Mouse (Mus musculus) stomach, embryonic 16.5 days (tissue): ENCODE measurements around the gene Olfr690. TPM values are rescaled to one million over a fixed set of nuclear protein-coding genes. Genes with fewer than 3 reads are reported as not detected.
"Not testable (repeated sequence)": the region's sequence is repeated elsewhere in the genome, so short reads cannot be mapped to it uniquely, and the experiment has no call there.

Experiments used
- ATAC-seq: fragments of 200-750 bp; cut with Nextera tagmentation; 2 replicates; pipeline ENCODE4 v1.8.0; 2017; ENCODE audit warnings: moderate number of reproducible peaks, moderate TSS enrichment; ENCODE audit not compliant: insufficient read depth, low FRiP score
- H3K27ac ChIP-seq: fragments of 300-500 bp; sonication (generic); 2 replicates; pipeline ENCODE4 v1.5.1; 2014; ENCODE audit warnings: low read length
- H3K27me3 ChIP-seq: fragments of 300-500 bp; sonication (generic); 2 replicates; pipeline ENCODE4 v1.6.1; 2014; ENCODE audit warnings: low read length, control low read depth, mixed read lengths; ENCODE audit not compliant: control insufficient read depth, insufficient read depth
- H3K36me3 ChIP-seq: fragments of 300-500 bp; sonication (generic); 2 replicates; pipeline ENCODE4 v1.6.1; 2014; ENCODE audit warnings: low read length; ENCODE audit not compliant: control insufficient read depth, insufficient read depth
- H3K4me1 ChIP-seq: fragments of 300-500 bp; sonication (generic); 2 replicates; pipeline ENCODE4 v1.6.1; 2014; ENCODE audit warnings: low read length, control low read depth, mixed read lengths; ENCODE audit not compliant: control insufficient read depth, insufficient read depth
- H3K4me2 ChIP-seq: fragments of 300-500 bp; sonication (generic); 2 replicates; pipeline ENCODE4 v1.6.1; 2014; ENCODE audit warnings: low read depth, low read length, mixed read lengths
- H3K4me3 ChIP-seq: fragments of 300-500 bp; sonication (generic); replicated peaks from 2 replicates; pipeline ENCODE4 v1.5.1; 2014; ENCODE audit warnings: mild to moderate bottlenecking, low read length
- H3K9ac ChIP-seq: fragments of 300-500 bp; sonication (generic); 2 replicates; pipeline ENCODE4 v1.6.1; 2014; ENCODE audit warnings: low read length
- H3K9me3 ChIP-seq: fragments of 300-500 bp; sonication (generic); replicated peaks from 2 replicates; pipeline ENCODE4 v1.6.1; 2016; ENCODE audit warnings: low read length, control low read depth; ENCODE audit not compliant: control insufficient read depth
- WGBS: fragments of 180-500 bp; shearing (Covaris S2); extraction: QIAGEN DNeasy Blood & Tissue Kit; methylation state at CpG from one replicate; pipeline ENCODE4 v1.1.7; 2014; 5-methylcytosine and 5-hydroxymethylcytosine counted together
- polyA plus RNA-seq: library from polyadenylated mRNA; unstranded; fragments of >200 nt; fragmentation: Nextera tagmentation; extraction: Ambion mirVana; gene quantifications from 2 replicates; pipeline ENCODE4 v1.2.1, GENCODE M21; 2015

The Olfr690 gene
- polyA plus RNA-seq, 1 experiment from 2014 or later = not detected

DNA sequence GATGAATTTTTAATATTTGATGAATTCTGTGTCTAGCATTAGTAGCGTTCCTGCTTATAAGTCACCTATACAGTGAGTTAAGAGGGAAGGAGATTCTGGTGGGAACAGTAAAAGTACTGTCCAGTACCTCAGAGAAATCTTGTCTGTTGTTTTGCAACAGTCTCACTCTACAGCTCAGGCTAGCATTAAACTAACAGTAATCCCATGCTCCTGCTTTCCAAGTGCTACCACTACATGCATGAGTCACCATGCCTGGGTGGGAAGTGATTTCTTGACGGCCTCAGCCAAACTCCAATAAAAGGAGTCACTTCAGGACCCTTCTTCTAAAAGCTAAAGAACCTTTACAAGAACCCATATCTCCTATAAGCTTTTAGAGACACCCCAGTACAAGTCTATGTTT, 27.8 kb upstream of the Olfr690 start:
- H3K4me3 ChIP-seq = no peak overlapping the region
- H3K27me3 ChIP-seq = no peaks in the 10 kb centered on the region
- H3K36me3 ChIP-seq = no peaks in the 10 kb centered on the region
- H3K4me2 ChIP-seq = no peak overlapping the region
- H3K9ac ChIP-seq = no peak overlapping the region
- 89% methylated on average over 2 of the region's 2 CpGs for WGBS
- no peaks in the 10 kb centered on the region for H3K4me1 ChIP-seq
- no peaks in the 10 kb centered on the region for H3K9me3 ChIP-seq
- no peak overlapping the region for H3K27ac ChIP-seq
- no peak for ATAC-seq

DNA sequence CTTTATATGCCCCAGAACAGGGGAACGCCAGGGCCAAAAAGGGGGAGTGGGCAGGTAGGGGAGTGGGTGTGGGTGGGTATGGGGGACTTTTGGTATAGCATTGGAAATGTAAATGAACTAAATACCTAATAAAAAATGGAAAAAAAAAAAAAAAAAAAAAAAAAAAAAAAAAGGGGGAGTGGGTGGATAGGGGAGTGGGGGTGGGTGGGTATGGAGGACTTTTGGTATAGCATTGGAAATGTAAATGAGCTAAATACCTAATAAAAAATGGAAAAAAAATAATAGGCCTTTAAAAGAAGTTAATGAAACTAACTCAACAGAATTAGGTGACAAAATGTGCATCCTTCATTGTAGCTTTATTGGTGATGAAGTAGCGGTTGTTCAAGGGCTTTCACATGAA, 22.6 kb upstream of the Olfr690 start:
- not testable (repeated sequence) for H3K36me3 ChIP-seq, H3K4me2 ChIP-seq, ATAC-seq, H3K4me1 ChIP-seq, H3K9me3 ChIP-seq, H3K9ac ChIP-seq, H3K27me3 ChIP-seq, H3K27ac ChIP-seq, H3K4me3 ChIP-seq
- 94% methylated on average over 1 of the region's 2 CpGs for WGBS

DNA sequence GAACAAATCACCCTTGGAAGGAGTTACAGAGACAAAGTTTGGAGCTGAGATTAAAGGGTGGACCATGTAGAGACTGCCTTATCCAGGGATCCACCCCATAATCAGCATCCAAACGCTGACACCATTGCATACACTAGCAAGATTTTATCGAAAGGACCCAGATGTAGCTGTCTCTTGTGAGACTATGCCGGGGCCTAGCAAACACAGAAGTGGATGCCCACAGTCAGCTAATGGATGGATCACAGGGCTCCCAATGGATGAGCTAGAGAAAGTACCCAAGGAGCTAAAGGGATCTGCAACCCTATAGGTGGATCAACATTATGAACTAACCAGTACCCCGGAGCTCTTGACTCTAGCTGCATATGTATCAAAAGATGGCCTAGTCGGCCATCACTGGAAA, 22.2 kb upstream of the Olfr690 start:
- not testable (repeated sequence) for H3K9me3 ChIP-seq, H3K4me2 ChIP-seq, H3K27me3 ChIP-seq, H3K4me3 ChIP-seq, H3K9ac ChIP-seq, ATAC-seq, H3K27ac ChIP-seq, H3K4me1 ChIP-seq, H3K36me3 ChIP-seq
- no CpG with 5 or more reads among the region's 5 CpGs for WGBS

DNA sequence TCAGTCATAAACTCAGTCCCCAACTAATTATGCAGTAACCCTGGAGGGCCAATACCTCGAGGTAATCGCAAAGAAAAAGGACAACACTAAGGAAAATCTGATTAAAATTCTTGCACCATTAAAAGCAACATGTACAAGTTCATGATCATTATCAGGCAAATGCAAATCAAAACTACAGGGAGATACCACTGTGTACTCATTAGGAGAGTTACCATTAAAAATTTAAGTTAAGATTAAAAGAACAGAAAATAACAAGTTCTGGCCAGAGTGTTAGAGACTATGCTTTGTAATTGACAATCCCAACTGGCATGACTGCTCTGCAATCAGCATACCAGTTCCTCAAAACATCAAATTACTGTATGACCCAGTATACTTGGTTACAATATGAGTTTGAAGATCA, 8.8 kb upstream of the Olfr690 start:
- Histone ChIP-seq H3K9ac (no peak overlapping the region), H3K4me2 (no peak overlapping the region), H3K4me1 (no peaks in the 10 kb centered on the region), H3K9me3 (no peaks in the 10 kb centered on the region), H3K4me3 (no peak overlapping the region), H3K27me3 (no peaks in the 10 kb centered on the region), H3K36me3 (no peaks in the 10 kb centered on the region), H3K27ac (no peak overlapping the region)
- no peak for ATAC-seq
- 74% methylated on average over 2 of the region's 2 CpGs for WGBS

DNA sequence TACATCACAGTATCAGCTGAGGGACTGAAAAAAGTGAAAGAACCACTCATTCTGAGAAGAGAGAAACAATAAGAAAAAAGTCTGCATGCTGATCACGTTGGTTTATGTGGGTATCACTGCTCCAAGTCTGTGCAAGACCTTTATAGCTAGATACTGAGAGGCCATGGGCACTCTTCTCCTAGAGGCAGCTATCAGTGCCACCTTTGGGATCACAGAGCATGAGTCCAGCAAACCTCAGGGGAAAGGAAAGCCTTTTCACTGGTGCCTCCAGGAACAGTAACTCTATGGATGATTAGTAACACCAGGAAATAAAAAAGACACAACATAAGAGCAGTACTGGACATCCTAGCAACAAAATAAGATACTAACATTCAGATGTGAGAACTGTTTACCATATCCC, 8.3 kb upstream of the Olfr690 start, which contains the start of gene Olfr691:
Gene Olfr691 (minus strand): TSS at position 101 of the 400 bp plus-strand sequence.
- Histone ChIP-seq H3K36me3 (no peaks in the 10 kb centered on the region), H3K9me3 (no peaks in the 10 kb centered on the region), H3K4me1 (no peaks in the 10 kb centered on the region), H3K27me3 (no peaks in the 10 kb centered on the region), H3K9ac (no peak within 1 kb of the TSS), H3K4me2 (no peak within 1 kb of the TSS), H3K4me3 (no peak within 1 kb of the TSS), H3K27ac (no peak within 1 kb of the TSS)
- WGBS = 50% methylated on average over 1 of the region's 1 CpGs
- no peak for ATAC-seq

GRCm38 (mm10) chr7:105325302-105325701, 8.6 kb downstream of the Olfr690 start:
- H3K4me3 ChIP-seq = no peak overlapping the region
- H3K9ac ChIP-seq = no peak overlapping the region
- no peak for ATAC-seq
- WGBS = 73% methylated on average over 2 of the region's 2 CpGs
- H3K4me1 ChIP-seq = no peaks in the 10 kb centered on the region
- H3K4me2 ChIP-seq = no peak overlapping the region
- H3K9me3 ChIP-seq = no peaks in the 10 kb centered on the region
- no peaks in the 10 kb centered on the region for H3K36me3 ChIP-seq
- H3K27me3 ChIP-seq = no peaks in the 10 kb centered on the region
- no peak overlapping the region for H3K27ac ChIP-seq

GRCm38 (mm10) chr7:105310865-105311264, 23.0 kb downstream of the Olfr690 start, which contains the start of gene Olfr689:
Gene Olfr689 (plus strand): TSS chr7:105311165.
- WGBS = 68% methylated on average over 1 of the region's 1 CpGs
- no peak for ATAC-seq
- no peak within 1 kb of the TSS for H3K27ac ChIP-seq

GRCm38 (mm10) chr7:105290051-105290450, 43.9 kb downstream of the Olfr690 start:
- no peaks in the 10 kb centered on the region for H3K4me1 ChIP-seq
- no peak overlapping the region for H3K27ac ChIP-seq
- H3K27me3 ChIP-seq = no peaks in the 10 kb centered on the region
- H3K4me3 ChIP-seq = no peak overlapping the region
- H3K36me3 ChIP-seq = no peaks in the 10 kb centered on the region
- ATAC-seq = no peak
- no peak overlapping the region for H3K4me2 ChIP-seq
- no peak overlapping the region for H3K9ac ChIP-seq
- no peaks in the 10 kb centered on the region for H3K9me3 ChIP-seq

More at GRCm38 (mm10) chr7:105310865-105311264, 23.0 kb downstream of the Olfr690 start, which contains the start of gene Olfr689:
- H3K27me3 ChIP-seq = no peaks in the 10 kb centered on the region
- no peak within 1 kb of the TSS for H3K9ac ChIP-seq
- no peaks in the 10 kb centered on the region for H3K9me3 ChIP-seq
- H3K36me3 ChIP-seq = no peaks in the 10 kb centered on the region
- H3K4me2 ChIP-seq = no peak within 1 kb of the TSS
- no peaks in the 10 kb centered on the region for H3K4me1 ChIP-seq
- H3K4me3 ChIP-seq = no peak within 1 kb of the TSS

GRCm38 (mm10) chr7:105287795-105288194, 46.1 kb downstream of the Olfr690 start, which contains the start of gene Olfr688:
Gene Olfr688 (plus strand): TSS chr7:105288095.
- H3K9me3 ChIP-seq = no peaks in the 10 kb centered on the region
- ATAC-seq = no peak
- no peak within 1 kb of the TSS for H3K27ac ChIP-seq
- no peaks in the 10 kb centered on the region for H3K4me1 ChIP-seq
- no peak within 1 kb of the TSS for H3K9ac ChIP-seq
- no peaks in the 10 kb centered on the region for H3K27me3 ChIP-seq
- 72% methylated on average over 6 of the region's 6 CpGs for WGBS
- H3K4me3 ChIP-seq = no peak within 1 kb of the TSS
- no peaks in the 10 kb centered on the region for H3K36me3 ChIP-seq
- no peak within 1 kb of the TSS for H3K4me2 ChIP-seq
